Mouse (Mus musculus) CD4-positive, CD25-positive, alpha-beta regulatory T cell (primary cell): ENCODE results near the gene B3galt6. TPM values are rescaled to one million over a fixed set of nuclear protein-coding genes. Genes with fewer than 3 reads are reported as not detected.

Experiments used
- polyA plus RNA-seq: library from polyadenylated mRNA; unstranded; fragments of 100-300 nt; shearing (Covaris generic); gene quantifications from one replicate; pipeline ENCODE4 v1.2.1, GENCODE M21; 2017

Gene B3galt6
- 10.6 TPM for polyA plus RNA-seq

GRCm38 (mm10) chr4:155992241-155992905, at the start of gene B3galt6, which contains the start of gene Sdf4:
TSS of gene B3galt6 (minus strand) at chr4:155992649.
TSS of gene Sdf4 (plus strand) at chr4:155992872.

DNA sequence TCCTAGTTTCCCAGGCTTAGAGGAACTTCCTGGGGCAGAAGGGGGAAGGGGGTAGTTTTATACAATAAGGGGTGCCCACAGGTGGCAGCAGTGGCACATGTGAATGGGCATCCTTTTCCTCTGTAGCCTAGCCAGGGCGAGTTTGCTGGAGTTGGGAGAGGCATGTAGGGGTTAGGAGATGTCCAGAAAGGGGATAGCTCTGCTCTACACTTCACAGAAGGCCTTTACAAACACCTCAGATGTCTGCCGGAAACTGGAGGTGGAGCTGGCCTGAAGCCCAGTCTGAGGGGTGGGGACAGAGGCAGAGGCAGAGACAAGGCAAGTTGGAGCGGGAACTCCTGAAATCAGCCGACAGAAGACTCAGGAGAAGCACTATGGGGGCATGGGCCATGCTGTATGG, 33.6 kb upstream of the B3galt6 start, which contains the start of gene Tnfrsf18:
Gene Tnfrsf18 (plus strand): TSS at position 152 of the 400 bp plus-strand sequence.

GRCm38 (mm10) chr4:156013637-156014036, 21.2 kb upstream of the B3galt6 start, which contains the start of gene Tnfrsf4:
TSS of gene Tnfrsf4 (plus strand) at chr4:156013843.

DNA sequence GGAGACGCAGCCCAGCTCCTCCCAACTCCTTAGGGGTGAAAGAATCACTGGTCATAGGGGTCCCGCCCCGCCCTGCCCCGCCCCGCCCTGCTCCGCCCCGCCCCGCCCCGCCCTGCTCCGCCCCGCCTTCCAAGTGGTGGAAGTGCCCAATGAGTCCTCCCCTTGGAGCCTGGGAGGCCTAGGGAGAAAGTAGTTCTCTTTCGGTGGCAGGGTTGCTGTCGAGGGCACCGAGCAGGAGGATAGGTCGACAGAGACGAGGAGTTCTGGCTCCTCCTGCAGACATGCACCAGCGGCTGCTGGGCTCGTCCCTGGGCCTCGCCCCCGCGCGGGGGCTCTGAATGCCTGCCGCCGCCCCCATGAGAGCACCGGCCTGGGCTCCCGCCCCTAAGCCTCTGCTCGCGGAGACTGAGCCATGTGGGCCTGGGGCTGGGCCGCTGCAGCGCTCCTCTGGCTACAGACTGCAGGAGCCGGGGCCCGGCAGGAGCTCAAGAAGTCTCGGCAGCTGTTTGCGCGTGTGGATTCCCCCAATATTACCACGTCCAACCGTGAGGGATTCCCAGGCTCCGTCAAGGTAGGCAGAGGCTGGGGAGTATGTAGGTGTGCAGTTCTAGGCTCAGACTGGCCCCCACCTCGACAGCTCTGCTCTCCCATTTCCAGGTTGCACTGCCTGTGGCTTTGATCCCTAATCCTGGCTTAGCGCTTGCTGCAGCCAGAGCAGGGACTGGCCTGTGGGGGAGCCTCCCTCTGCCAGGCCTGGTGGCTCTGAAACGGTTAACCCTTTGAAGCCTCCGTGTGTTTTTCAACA, 30.1 kb downstream of the B3galt6 start, which contains the start of gene C1qtnf12:
Gene C1qtnf12 (plus strand): TSS at position 152 of the 805 bp plus-strand sequence.

DNA sequence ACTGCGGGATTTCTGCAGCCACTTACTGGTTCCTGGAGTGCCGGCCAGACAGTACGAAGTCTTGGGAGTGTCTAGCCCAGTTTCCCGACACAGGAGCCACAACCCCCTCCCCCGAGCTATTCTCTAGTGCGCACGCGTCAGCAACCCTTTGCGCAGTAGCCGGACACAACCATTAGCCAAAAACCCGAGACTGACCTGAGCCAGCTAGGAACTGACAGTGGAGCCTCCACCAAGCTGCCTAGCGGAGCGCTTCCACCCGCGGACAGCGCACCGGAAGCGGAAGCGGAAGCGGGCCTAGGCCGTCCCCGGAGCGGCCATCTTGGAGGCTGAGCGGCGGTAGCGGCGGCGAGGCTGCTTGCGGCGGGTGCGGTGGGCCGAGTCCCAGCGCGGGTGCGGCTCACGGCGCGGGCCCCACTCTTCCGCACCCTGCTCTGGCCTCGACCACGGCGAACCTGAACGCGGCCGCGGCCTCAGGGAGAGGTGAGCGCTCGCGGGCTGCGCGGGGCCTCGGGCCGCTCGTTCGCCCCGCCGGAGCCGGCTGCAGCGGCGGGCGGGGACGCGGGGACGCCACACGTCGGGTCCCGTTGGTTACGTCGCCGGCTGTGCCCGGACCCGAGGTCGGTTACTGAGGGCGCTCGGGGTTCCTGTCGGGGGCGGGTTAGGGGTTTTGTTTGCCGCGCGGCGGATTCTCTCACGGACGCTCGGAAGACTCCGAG, 48.8 kb downstream of the B3galt6 start, which contains the start of gene Ube2j2:
Gene Ube2j2 (plus strand): TSS at position 298 of the 716 bp plus-strand sequence.

Other genes with a start within 250 kb of the B3galt6 start
- 98.2 TPM for gene Atad3a, start 231.6 kb downstream of the B3galt6 start, polyA plus RNA-seq
- 0.35 TPM for gene Vwa1, start 218.0 kb downstream of the B3galt6 start, polyA plus RNA-seq
- 0.05 TPM for gene Tmem88b, start 206.8 kb downstream of the B3galt6 start, polyA plus RNA-seq
- 0.20 TPM for gene Ankrd65, start 202.2 kb downstream of the B3galt6 start, polyA plus RNA-seq
- 121 TPM for gene Mrpl20, start 189.8 kb downstream of the B3galt6 start, polyA plus RNA-seq
- 291 TPM for gene Ccnl2, start 180.2 kb downstream of the B3galt6 start, polyA plus RNA-seq
- 187 TPM for gene Aurkaip1, start 161.4 kb downstream of the B3galt6 start, polyA plus RNA-seq
- 4.2 TPM for gene Mxra8, start 153.0 kb downstream of the B3galt6 start, polyA plus RNA-seq
- gene Dvl1, start 145.2 kb downstream of the B3galt6 start, polyA plus RNA-seq = 69.5 TPM
- 1.2 TPM for gene Tas1r3, start 129.3 kb downstream of the B3galt6 start, polyA plus RNA-seq
- gene Cptp, start 123.2 kb downstream of the B3galt6 start, polyA plus RNA-seq = 13.6 TPM
- gene Ints11, start 123.1 kb downstream of the B3galt6 start, polyA plus RNA-seq = 118 TPM
- 37.8 TPM for gene Pusl1, start 100.9 kb downstream of the B3galt6 start, polyA plus RNA-seq
- 23.0 TPM for gene Acap3, start 100.8 kb downstream of the B3galt6 start, polyA plus RNA-seq
- gene Ube2j2, start 48.8 kb downstream of the B3galt6 start, polyA plus RNA-seq = 143 TPM
- gene C1qtnf12, start 30.3 kb downstream of the B3galt6 start, polyA plus RNA-seq = 16.9 TPM
- gene Sdf4, start 223 bp upstream of the B3galt6 start, polyA plus RNA-seq = 491 TPM
- gene Tnfrsf4, start 21.2 kb upstream of the B3galt6 start, polyA plus RNA-seq = 804 TPM
- 759 TPM for gene Tnfrsf18, start 33.5 kb upstream of the B3galt6 start, polyA plus RNA-seq
- 0.54 TPM for gene Ttll10, start 66.8 kb upstream of the B3galt6 start, polyA plus RNA-seq
- 35.3 TPM for gene 9430015G10Rik, start 117.3 kb upstream of the B3galt6 start, polyA plus RNA-seq
- not detected for gene Rnf223, start 137.9 kb upstream of the B3galt6 start, polyA plus RNA-seq
- 4.2 TPM for gene Agrn, start 204.8 kb upstream of the B3galt6 start, polyA plus RNA-seq
- 42.8 TPM for gene Isg15, start 208.2 kb upstream of the B3galt6 start, polyA plus RNA-seq
- 21.8 TPM for gene AW011738, start 210.7 kb upstream of the B3galt6 start, polyA plus RNA-seq
- 3.1 TPM for gene Perm1, start 223.2 kb upstream of the B3galt6 start, polyA plus RNA-seq
- gene Plekhn1, start 242.2 kb upstream of the B3galt6 start, polyA plus RNA-seq = 40.8 TPM
- 162 TPM for gene Noc2l, start 243.4 kb upstream of the B3galt6 start, polyA plus RNA-seq